Mouse (Mus musculus) right cerebral cortex, postnatal 14 days (tissue): ENCODE data around the gene Fmo1.
"Not testable (repeated sequence)": the region's sequence is repeated elsewhere in the genome, so short reads cannot be mapped to it uniquely, and the experiment has no call there.

ENCODE experiments used
- DNase-seq: peaks from one replicate; pipeline ENCODE4 v3.0.0; 2022

Fmo1 gene

GRCm38 (mm10) chr1:162785222-162785621, 81.2 kb downstream of the Fmo1 start:
- no peak for DNase-seq

DNA sequence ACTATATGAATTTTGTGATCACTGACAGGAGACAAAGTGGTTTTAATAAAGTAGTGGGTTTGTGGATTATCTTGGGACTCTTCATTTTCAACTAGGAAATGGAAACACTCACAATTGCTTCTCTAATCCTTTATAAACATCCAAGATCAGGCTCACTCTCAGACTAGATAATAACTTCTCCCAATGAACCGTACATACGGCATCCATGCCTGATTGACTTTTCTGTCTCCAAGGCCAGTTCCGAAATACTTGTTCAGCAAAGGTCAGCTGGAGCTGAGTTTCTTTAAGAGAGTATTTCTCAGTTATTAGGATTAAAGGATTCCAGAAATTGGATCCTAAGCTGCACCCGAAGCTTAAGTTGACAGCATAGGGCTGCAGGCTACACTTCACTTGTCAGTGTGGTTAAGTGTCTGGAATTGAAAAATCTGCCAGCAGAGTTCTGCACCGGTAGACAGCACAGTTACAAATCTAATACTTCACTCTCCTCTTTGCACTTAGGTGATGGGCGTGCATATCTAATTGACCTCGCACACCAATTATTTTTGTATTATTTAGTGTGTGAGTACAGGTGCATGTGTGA, 82.7 kb downstream of the Fmo1 start:
- no peak for DNase-seq

DNA sequence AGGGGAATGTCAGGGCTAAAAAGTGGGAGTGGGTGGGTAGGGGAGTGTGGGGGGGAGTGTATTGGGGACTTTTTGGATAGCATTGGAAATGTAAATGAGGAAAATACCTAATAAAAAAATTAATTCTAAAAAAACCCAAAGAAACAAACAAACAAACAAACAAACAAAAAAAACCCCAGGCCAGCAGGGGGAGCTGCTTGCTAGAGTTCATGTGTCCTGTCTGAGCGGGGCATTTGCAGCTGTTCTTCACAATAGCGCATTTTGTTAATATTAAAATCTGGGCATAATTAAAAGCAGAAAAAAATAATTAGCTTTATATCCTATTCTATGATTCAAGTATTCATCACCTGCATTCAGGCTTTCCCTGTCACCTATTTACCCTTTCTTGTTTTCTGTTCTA, 85.4 kb downstream of the Fmo1 start:
- not testable (repeated sequence) for DNase-seq
